Mouse (Mus musculus): ENCODE data around the gene Ceacam5.

Ceacam5 gene

DNA sequence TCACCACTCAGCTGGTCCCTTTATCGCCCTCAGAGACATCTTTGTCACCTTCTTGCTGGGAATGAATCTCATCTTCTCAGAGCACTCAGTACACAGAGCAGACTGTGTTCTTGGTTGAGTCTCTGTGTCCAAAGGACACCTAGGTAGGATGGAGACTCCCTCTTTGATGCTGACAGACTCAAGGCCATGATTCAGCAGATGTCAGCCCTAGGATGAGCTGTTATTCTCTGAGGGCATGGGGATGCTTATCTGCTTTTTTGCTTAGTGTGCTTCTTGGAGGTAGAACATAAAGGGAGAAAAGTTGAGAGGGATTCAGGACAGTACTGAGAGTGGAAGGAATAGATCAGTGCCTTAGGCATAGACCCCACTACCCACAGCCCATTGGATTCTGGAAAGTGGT lies at the start of gene Ceacam5:
TSS of gene Ceacam5 (plus strand) at position 301 of the 400 bp plus-strand sequence.
- no peak for DNase-seq (ENCODE audit: low spot score)
